Mouse (Mus musculus) thymus, postnatal 0 days (tissue): ENCODE data around the gene Fut11. TPM values are rescaled to one million over a fixed set of nuclear protein-coding genes. Genes with fewer than 3 reads are reported as not detected.
"Not testable (repeated sequence)": the region's sequence is repeated elsewhere in the genome, so short reads cannot be mapped to it uniquely, and the experiment has no call there.

ENCODE experiments used
- DNase-seq: peaks from one replicate; pipeline ENCODE4 v3.0.0-alpha.2; 2015; ENCODE audit warnings: low spot score
- polyA plus RNA-seq: library from polyadenylated mRNA; unstranded; fragments of >200 nt; fragmentation: Nextera tagmentation; extraction: Ambion mirVana; gene quantifications from 2 replicates; pipeline ENCODE4 v1.2.1, GENCODE M21; 2015

Gene Fut11
- polyA plus RNA-seq, 1 experiment from 2014 or later = 13.3 TPM

DNA sequence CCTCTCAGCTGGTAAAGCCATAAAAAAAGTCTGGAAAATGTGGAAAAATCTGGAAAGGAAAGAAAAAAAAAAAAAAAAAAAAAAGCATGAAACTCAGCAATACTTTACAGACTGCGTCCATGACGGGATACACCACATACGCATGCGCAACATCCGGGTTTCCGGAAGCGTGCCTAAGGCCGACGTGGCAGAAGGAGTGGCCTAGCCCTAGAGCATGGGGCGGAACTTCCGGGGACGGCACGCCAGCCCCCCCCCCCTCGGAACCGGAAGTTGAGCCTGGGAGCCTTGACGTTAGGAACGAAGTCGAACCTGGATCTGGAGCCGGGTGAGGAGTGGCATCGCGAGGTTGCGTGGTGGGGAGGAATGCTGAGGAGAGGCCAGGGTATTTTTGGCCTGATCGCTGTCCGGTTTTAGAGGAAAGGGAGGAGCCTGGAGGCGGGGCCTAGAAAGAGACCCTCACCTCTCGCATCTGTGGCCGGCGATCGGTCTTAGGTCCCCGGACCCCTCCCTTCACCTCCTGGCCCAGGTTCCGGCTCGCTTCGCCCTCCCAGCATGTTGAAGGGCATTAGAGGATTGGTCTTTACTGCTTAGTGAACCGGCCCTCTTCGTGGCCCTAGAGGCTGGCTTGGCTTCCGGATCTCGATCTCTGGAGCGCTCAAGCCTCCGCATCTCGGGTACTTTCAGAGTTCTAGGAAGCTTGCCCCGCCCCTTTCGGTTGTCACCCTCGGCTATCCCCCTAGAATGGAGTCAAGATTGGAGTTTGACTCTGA is 20.5 kb upstream of the Fut11 start, which contains the start of gene Sec24c:
Sec24c (plus strand) TSS at position 245 of the 770 bp plus-strand sequence.
- peak; percentile 99 for DNase-seq

DNA sequence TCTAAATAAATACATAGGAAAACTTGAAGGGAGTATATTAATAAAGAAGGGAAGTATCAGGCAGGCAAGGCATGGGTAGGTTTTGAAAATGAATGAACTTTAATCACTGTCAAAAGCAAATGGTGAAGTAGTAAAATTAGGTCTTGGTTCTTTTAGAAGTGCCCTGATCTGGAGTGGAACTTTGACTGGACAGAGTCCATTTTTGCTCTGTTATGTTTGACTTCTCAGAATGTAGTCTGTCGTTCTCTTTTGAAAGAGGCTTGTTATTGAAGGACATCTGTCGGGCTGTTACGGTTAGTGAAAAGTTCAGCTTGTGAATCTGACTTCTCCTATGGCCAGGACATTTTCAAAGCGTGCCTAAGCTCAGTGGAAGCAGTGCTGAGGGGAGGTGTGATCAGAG is 16.9 kb upstream of the Fut11 start:
- no peak for DNase-seq

DNA sequence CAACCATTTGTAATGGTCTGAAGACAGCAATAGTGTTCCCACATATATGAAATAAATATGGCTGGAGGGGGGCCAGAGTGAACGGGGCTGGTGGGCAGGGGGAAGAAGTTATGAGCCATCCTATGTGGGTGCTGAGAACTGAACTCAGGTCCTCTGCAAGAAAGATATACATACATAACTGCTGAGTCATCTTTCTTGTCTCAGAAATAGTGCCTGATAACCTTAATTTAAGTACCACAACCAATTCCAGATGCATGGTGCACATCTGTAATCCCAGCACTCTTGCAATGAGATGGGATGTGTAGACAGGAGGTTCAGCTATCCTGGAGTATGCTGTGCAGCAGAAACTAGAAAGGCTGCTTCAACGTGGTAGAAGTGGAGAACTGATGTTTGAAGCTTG is 13.0 kb upstream of the Fut11 start:
- DNase-seq = no peak

DNA sequence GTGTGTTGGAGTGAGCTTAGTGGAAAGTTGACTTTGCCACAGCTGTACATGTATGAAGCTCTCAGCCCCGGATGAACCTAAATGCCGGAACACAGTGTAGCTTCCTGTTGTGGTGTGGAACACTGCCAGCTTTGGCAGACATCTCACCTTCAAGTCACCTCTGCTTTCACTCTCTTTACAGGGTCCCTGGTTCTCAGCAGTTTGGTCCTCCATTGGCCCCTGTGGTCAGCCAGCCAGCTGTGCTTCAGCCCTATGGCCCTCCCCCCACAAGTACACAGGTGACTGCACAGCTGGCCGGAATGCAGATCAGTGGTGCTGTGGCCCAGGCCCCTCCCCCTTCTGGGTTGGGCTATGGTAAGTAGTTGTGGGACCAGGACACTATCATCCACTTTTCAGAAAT is 12.3 kb upstream of the Fut11 start:
- DNase-seq = peak; percentile 78

DNA sequence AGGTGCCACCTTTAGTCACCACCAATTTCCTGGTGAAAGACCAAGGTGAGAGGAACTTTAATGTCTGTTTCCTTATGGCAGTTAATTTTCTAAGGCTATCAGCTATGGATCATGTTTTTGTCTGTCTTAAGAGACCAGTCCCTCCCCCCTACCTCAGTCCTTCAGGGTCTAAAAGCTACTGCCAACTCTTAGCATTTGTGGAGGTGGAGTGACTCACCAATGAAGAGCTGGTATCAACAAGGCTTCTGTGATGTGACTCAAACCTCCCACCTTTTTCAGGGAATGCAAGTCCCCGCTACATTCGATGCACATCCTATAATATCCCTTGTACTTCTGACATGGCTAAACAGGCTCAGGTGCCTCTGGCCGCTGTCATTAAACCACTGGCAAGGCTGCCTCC is 8.2 kb upstream of the Fut11 start:
- DNase-seq = no peak

DNA sequence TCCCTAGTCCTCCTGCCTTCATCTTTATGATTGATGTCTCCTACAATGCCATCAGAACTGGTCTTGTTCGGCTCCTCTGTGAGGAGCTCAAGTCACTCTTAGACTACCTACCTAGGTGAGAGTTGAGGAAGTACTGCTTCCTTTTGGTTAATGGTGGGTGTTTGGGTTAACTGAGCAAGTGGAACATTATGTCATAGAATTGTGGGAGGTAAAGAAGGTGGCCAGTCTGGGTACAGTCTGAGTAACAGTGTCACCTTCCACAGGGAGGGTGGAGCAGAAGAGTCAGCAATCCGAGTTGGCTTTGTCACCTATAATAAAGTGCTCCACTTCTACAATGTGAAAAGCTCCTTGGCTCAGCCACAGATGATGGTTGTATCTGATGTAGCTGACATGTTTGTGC is 5.8 kb upstream of the Fut11 start:
- DNase-seq = no peak

DNA sequence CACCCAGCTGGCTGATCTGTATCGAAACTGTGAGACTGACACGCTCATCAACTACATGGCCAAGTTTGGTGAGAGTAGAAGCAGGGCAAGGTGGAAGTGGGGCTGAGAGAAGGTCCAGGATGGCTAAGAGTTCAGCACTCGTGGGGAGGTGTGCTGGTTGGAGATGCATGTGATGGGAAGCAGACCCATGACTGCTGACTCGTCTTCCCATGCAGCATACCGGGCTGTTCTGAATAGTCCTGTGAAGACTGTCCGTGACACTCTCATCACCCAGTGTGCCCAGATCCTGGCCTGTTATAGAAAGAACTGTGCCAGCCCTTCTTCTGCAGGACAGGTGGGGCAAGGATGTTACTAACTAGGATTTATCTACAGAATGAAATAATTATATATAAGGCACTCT is 3.0 kb upstream of the Fut11 start:
- no peak for DNase-seq

DNA sequence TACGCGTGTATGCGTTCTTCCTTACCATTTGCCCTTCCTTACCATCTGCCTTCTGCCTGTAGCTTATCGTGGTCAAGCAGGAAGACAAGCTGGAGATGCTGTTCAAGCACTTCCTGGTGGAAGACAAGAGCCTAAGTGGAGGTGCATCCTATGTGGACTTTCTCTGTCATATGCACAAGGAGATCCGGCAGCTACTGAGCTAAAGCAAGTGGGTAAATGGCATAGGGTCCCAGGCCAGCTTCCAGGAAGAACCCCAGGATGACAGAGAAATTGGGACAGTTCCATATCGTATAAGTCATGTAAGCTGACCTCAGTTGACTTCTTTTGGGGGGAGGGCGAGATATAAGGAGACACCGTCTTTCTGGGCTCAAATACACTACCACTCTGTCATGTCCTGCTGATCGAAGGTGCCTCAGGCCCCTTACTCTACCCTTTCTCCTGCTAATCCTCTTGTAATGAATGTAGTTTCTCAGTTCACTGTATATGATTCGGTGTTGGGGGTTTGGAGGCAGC is 1.1 kb upstream of the Fut11 start:
- DNase-seq = no peak

DNA sequence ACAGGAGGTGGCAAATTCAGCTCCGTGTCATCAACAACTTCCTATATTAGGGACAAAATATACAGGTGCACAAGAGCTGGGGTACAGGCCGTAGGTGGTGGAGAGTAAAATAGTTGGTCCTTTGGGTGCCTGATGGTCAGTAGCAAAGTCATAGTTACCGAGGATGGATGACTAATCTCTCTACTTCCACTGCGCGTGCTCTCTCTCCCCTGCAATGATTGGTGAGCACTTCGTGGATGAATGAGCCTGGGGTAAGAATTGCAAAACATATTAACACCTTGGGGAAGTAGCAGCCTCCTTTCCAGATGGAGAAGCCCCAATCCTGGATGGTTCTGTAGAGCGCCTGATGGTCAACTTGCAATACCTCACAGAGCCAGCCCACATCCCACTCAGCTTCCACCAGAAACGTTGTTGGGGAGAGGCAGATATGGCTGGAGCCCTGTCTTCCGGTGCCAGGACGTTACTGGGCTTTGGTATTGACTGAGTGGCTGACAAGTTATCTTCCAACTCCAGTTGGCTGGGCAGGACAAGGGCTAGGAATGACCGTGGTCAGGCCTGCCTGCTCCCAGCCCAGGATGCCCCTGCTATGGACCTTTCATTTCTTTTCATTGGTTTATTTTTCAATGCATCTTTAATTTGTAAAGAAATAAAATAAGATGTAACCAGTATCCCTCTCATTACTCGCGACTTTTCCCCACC is 434 bp upstream of the Fut11 start:
- no peak for DNase-seq

DNA sequence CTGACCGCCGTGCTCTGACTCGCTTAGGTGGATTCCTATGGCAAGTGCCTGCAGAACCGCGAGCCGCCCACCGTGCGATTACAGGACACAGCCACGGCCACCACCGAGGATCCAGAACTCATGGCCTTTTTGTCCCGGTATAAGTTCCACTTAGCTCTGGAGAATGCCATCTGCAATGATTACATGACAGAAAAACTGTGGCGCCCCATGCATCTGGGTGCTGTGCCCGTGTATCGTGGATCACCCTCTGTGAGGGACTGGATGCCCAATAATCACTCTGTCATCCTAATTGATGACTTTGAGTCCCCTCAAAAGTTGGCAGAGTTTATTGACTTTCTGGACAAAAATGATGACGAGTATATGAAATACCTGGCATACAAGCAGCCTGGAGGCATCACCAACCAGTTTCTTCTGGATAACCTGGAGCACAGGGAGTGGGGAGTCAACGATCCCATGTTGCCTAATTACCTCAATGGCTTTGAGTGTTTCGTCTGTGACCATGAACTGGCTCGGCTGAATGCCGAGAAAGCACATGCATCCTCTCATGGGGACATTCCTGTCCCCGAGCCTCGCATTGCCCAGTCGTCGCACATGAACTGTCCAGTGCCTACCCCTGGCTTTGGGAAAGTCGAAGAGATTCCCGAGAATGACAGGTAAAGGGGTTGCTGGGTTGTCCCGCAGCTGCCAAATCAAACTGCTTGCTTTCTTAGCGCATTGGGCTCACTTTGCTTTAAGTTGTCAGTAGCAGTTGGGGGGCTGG is 1.2 kb downstream of the Fut11 start:
- DNase-seq = no peak

DNA sequence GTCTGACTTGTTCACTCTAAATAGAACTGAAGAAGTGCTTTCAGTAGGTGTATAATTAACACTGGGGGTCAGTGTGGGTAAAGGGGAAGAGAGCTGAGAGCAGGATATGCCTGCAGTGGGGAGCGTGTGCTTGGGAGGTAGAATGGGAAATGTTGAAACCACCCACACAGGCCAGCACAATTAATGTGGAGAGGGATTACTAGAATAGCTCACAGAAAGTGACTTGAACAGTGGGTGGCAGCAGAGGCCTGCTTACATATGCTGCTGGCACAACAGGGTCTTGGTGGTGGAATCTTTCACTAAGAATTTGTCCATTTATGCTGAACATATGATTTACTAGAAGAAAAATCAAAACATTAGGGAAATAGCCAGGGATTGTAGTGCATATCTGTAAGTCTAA is 2.2 kb downstream of the Fut11 start:
- peak; percentile 46 for DNase-seq

DNA sequence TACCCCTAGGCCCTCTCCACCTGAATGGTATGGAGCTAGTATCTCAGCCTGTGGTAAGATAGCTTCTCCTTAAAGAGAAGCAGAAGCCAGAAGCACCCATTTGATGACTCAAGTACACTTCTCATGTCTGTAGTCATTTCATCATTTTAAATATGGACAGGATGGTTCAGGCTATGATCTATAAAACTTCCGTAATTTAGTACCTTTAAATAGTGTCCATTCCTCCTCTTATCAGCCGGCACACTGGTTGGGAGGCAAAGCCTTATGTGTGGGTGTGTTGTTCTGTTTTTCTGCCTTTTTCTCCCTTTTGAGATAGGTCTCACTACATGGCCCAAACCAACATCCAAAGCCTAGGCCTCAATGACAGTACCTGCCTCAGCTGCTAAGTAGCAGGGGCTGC is 3.7 kb downstream of the Fut11 start:
- no peak for DNase-seq

DNA sequence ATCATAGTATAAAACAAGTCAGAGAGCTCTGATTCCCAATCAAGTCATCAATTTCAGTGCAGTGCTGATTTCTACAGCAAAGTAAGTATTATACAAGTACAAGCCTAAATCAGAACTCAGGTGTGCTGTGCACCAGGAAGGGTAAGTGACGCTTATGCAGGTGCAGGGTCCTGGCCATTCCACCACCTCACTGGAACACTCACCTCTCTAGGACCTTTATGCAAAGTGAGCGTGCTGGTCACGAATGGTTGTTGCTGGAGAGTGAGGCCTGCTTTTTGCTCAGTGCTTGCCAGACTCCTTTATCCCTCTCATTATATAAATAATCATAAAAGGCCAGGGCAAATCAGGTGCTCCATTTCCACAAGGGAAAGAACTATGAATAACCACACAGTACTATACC is 5.6 kb downstream of the Fut11 start:
- DNase-seq = no peak

DNA sequence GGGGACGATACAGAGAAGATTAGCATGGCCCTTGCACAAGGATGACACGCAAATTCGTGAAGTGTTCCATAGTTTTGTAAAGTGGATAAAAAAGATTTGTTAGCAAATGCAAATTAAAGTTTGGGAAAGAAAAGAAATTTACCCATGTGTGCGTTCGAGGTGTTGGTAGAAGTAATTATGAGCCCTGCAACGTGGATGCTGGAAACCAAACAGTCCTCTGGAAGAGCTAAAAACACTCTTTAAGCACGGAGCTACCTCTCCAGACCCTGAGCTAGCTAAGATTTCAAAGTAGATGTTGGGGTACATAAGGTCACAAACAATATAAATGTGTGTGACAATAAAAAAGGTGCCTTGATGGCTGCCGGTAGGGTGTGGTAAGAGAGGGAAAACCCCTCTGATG is 6.8 kb downstream of the Fut11 start:
- DNase-seq = no peak

DNA sequence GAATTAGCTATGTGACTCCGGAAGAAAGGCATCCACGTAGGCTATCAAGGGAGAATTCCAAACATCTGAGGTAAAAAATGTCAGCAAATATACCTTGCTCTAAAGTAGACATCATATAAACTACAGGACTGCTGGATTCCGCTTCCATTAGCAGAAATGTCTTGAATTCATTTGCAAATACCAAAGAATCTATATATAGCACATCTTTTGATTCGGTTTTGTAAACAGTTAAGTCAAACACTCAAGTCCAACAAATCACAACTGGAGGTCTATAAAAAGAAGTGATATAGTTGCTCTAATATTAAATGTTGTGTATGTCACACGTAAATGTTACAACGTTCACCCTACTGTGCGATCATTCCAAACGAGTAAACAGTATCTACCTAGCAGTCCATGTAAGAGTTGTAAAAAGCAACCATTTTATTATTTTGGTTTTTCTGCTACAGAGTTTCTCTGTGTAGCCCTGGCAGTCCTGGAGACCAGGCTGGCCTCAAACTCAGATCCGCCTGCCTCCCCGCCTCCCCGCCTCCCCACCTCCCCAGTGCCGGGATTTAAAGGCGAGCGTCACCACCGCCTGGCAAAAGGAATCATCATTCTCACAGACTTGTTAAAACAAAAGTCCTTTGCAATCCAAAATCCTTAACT is 7.5 kb downstream of the Fut11 start:
- DNase-seq = no peak

DNA sequence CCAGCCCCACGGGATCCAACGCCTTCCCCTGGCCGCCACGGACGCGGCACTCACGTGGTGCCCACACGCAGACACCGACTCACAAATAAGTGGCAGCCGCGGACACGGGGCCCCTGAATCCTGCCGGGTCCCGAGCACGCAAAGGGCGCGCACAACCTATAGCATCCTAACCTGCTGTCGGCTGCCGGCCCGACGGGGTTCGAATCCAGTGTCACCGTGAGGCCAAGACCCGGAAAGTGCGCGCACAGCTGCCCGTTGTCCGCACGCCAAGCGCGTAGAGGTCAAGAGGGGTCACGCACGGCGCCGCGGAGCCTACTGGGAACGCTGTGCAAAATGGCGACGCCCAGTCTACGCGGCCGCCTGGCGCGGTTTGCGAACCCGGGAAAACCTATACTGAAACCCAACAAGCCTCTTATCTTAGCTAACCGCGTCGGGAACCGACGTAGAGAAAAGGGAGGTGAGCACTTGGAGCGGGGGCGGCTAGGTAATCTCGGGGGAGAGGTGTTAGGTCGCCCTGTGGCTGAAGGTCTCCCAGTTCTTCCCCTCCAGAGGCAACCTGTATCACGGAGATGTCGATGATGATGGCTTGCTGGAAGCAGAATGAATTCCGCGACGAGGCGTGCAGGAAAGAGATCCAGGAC is 8.1 kb downstream of the Fut11 start, which contains the start of gene Chchd1:
Chchd1 (plus strand) TSS at position 266 of the 641 bp plus-strand sequence.
- peak; percentile 77 for DNase-seq

DNA sequence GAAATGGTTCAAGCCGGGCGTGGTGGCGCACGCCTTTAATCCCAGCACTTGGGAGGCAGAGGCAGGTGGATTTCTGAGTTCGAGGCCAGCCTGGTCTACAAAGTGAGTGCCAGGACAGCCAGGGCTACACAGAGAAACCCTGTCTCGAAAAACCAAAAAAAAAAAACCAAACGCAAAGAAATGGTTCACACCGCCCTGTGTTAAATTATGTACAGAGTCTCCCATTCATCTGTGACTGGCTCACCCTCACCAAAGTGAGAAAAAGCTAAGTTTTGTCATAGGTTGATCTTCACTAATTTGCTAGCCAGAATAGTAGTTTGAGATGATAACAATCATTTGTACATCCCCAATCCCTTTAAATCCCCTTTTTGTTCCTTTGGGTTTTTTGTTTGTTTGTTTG is 8.7 kb downstream of the Fut11 start:
- DNase-seq = not testable (repeated sequence)

DNA sequence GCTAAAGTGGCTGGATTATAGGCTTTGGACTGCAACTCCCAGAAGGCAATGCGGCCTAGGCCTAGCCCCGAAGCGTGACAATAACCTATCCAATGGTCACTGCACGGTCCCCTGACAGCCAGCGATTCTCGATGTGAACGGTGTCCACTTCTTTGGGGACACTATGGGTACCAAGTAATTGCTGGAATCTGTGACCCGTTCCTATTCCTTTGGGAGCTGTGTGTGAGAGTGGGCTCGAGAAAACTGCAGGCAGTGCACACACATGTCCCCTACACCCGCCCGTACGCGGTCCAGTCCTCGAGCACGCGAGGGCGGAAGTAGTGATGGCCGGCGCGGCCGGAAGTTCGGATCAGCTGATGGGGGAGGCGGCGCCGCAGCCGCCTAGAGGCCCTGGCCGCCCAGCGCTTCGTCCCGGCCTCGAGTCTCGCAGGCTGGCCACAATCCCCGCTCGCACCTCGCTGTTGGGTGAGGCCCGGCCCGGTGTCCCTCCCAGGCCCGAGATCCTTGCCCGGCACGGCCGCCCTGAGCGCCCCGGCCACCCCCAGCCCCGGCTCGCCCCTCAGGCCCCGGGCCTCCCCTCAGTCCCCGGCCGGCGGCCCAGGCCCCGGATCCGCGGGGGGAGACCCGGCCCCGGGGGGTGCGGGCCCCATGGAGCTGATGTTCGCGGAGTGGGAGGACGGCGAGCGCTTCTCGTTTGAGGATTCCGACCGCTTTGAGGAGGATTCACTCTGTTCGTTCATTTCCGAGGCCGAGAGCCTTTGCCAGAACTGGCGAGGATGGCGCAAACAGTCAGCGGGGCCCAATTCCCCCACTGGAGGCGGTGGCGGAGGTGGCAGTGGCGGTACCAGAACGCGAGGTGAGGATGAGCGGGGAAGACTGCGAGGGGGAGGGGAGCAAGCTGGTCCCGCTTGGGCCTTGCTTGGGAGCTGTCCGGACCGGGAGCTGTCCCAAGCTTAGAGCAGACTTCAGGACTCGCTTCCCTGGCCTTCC is 12.7 kb downstream of the Fut11 start, which contains the start of gene Zswim8:
Zswim8 (plus strand) TSS at position 352 of the 990 bp plus-strand sequence.
- peak; percentile 71 for DNase-seq

DNA sequence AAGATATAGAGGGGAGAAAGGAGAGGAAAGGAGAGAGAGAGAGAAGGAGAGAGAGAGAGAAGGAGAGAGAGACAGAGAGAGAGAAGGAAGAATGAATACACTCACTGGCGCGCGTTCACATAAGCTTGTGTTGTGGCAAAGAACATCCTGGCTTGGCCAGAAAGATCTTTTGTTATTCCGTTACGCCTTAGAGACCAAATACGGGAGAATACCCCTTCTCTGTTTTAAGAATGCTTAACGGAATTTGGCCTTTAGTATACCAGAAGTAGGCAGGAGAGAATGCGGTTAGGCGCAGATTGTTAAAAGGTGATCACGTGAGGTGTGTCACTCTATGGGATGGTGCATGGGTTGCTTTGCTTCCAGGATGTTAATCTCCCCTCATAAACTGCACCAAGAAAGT is 13.5 kb downstream of the Fut11 start:
- peak; percentile 54 for DNase-seq
